Mouse (Mus musculus) fibroblast of lung, adult 2 months (primary cell): Measurements from ENCODE around the gene Sema4b.

Experiments
- DNase-seq: peaks from one replicate; pipeline ENCODE4 v3.0.0-alpha.2; 2011; ENCODE audit warnings: low read depth

Gene Sema4b

GRCm38 (mm10) chr7:80186531-80187296 lies at the start of gene Sema4b:
Gene Sema4b, plus strand, starts transcription at chr7:80186841.
- DNase-seq = no peak

DNA sequence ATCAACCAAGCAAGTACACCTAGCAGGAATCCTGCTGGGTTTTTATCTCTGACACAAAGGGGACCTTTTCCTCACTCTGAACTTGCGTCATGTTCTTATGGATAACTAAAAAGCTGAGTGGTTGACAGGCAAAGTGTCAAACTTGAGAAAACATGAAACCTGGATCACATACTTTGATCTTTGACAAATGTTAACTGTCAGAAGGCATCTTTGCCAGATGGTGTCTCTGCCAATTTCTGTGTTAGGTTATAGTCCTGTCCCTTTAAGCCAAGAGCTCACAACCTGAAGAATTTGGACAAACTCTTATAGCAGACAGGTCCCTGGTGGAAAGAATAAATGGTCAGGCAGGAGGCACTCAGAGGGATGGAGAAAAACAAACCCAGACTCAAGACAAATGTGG lies 48.3 kb upstream of the Sema4b start:
- DNase-seq = no peak

DNA sequence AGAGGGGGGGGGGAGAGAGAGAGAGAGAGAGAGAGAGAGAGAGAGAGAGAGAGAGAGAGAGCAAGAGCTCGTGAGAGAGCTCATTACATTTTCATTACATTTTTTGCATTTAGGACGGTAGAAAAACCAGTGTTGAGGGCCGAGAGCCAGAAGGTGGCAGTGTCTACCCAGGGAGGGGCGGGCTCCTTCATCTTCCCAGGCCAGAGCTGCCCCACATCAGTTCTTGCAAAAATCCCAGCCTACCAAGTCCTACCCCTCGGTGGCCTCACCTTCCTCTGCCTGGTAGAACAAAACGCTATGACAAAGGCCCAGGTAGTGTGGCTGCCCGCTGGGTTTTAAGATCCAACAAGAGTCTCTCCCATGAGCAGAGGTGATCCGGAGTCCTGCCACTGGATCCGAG lies 45.8 kb upstream of the Sema4b start:
- DNase-seq = no peak

GRCm38 (mm10) chr7:80143331-80144273 lies 43.0 kb upstream of the Sema4b start:
- no peak for DNase-seq

GRCm38 (mm10) chr7:80144695-80145094 lies 41.9 kb upstream of the Sema4b start:
- DNase-seq = no peak

GRCm38 (mm10) chr7:80146077-80146476 lies 40.6 kb upstream of the Sema4b start:
- DNase-seq = no peak

- no peak for DNase-seq
Observed at GRCm38 (mm10) chr7:80149356-80149755, 37.3 kb upstream of the Sema4b start.

DNA sequence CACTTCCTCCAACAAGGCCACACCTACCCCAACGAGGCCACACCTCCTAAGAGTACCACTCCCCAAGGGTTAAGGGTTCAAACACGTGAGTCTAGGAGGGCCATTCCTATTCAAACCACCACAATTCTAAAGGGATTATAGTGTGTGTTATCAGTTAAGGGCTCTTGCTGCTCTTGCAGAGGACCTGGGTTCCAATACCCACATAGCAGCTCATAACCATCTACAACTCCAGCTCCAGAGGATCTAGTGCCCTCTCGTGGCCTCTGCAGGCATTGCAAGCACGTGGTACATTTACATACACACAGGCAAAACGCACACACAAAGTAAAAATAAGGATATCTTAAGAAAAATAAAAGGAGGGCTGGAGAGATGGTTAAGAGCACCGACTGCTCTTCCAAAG lies 34.5 kb upstream of the Sema4b start:
- DNase-seq = no peak

DNA sequence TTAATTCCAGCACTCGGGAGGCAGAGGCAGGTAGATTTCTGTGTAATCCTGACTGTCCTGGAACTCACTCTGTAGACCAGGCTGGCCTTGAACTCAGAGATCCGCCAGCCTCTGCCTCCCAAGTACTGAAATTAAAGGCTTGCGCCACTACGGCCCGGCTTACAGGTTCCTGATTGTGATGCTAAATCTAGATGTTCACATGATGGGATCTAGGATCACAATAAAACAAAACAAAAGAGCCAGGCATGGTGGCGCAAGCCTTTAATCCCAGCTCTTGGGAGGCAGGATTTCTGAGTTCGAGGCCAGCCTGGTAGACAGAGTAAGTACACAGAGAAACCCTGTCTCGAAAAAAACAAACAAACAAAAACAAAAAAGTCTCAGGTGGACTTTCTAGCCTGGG lies 33.9 kb upstream of the Sema4b start:
- DNase-seq = no peak

DNA sequence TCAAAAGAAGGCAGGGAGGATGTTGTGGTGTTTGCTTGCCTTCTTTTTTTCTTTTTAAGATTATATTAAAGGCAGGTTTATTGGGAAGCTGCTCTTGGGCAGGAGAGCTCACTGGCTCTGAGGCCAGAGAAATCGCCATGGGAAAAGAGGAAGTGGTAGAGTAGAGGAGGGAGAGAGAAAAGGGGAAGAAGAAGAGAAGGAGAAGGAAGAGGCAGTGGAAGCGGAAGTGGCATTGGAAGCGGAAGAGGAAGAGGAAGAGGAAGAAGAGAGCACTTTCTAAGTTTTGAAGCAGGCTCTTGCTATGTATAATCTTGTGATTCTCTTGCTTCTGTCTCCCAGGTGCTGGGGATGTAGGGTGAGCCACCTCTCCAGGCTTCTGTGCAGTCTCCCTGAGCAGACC lies 32.0 kb upstream of the Sema4b start:
- no peak for DNase-seq

GRCm38 (mm10) chr7:80156711-80157227 lies 29.9 kb upstream of the Sema4b start:
- no peak for DNase-seq

GRCm38 (mm10) chr7:80158496-80159268 lies 28.0 kb upstream of the Sema4b start:
- DNase-seq = no peak

- DNase-seq = peak; percentile 44
Observed at GRCm38 (mm10) chr7:80160293-80160944, 26.2 kb upstream of the Sema4b start.

DNA sequence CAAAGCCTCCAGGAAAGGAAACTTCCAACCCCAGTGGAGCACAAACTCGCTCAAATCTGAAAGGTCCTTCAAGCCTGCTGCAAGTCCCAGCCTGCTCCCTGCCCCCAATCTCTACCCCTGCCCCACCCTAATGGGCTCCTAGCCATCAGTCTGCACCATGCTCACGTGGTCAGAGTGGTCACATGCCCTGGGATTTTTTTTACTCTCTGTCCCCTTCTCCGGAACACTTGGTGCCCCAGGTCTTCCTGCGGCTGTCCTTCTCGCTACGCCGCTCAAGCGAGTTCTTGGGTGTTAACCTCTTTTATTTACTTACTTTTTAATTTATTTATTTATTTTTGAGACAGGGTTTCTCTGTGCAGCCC lies 25.7 kb upstream of the Sema4b start:
- DNase-seq = peak; percentile 27

DNA sequence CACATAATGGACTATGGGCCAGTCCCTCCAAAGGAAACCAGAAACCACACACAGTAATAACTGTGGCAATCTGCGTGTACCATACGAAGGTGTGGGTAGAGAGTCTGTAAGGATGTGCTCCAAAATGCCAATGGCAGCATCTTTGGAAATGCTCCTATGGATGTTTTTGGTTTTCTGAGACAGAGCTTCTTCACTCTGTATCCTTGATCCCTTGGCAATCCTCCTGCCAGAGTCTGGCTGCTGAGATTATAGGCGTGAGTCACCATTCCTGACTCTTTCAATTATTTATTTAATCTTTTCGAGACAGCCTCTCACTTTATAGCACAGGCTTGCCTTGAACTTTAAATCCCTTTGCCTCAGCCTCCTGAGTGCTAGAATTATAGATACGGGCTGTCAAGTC lies 21.2 kb upstream of the Sema4b start:
- DNase-seq = peak; percentile 43

- peak; percentile 96 for DNase-seq
Observed at GRCm38 (mm10) chr7:80166740-80167139, 19.9 kb upstream of the Sema4b start.

DNA sequence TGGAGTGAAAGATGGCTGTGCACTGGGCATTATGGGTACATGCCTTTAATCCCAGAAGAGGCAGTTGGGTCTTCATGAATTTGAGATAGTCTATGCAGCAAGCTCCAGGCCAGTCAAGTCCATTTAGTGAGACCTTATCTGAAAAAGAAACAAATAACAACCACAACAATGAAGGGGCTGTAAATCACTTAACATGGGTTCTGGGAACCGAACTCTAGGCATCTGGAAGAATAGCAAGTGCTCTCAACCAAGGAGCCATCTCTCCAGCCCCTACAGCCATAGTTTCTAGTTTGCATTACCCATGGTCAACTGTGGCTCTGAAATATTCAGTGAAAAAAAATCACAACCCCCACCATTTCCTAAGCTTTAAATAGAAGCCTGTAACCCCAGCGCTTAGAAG lies 16.8 kb upstream of the Sema4b start:
- DNase-seq = no peak

DNA sequence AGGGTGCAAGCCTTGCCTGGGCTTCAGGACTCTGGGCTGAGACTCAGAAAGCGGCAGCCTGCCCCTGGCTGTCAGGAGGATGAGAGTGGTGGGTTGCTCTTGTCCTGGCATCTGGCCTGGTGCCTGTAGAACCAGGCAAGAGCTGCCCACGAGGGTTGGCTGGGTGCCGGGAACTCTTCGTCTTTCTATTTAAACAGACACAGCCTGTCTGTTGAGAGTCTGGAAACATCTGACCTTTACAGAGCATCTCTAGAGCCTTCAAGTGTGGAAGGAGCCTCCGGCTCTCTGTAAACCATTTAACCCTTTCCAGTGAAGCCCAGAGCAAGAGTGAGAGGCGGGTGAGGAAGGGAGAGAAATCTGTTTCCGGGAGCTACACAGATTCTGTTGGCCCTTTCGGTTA lies 15.3 kb upstream of the Sema4b start:
- no peak for DNase-seq

GRCm38 (mm10) chr7:80172069-80172956 lies 14.3 kb upstream of the Sema4b start:
- no peak for DNase-seq

GRCm38 (mm10) chr7:80176159-80176558 lies 10.5 kb upstream of the Sema4b start:
- no peak for DNase-seq

- no peak for DNase-seq
Observed at GRCm38 (mm10) chr7:80177438-80177837, 9.2 kb upstream of the Sema4b start.
